Mouse (Mus musculus) MEL (cell line): ENCODE data around the gene Gm10234. TPM values are rescaled to one million over a fixed set of nuclear protein-coding genes. Genes with fewer than 3 reads are reported as not detected.

ENCODE experiments used
- DNase-seq: peaks from one replicate; pipeline ENCODE4 v3.0.0; 2011; ENCODE audit warnings: low read depth, low spot score
- H3K27ac ChIP-seq: 2 replicates; pipeline ENCODE4 v1.5.1; 2012; ENCODE audit warnings: low read depth, mild to moderate bottlenecking, control low read depth, low read length, moderate library complexity; ENCODE audit not compliant: control insufficient read depth
- H3K27me3 ChIP-seq, 2 experiments: fragments of 150-350 bp in 1 of 2; sonication (generic) in 1 of 2; 2 replicates each; pipeline ENCODE4 v1.6.1; 2012; ENCODE audit warnings: low read length in 2 of 2, mild to moderate bottlenecking in 2 of 2, improper control_type of control experiment in 1 of 2, moderate library complexity in 1 of 2; ENCODE audit not compliant: insufficient read depth in 2 of 2, control insufficient read depth in 1 of 2
- H3K36me3 ChIP-seq, 2 experiments: 2 replicates each; pipeline ENCODE4 v1.6.1; 2012 to 2014; ENCODE audit warnings: low read length in 2 of 2, improper control_type of control experiment in 1 of 2, inconsistent platforms in 1 of 2, mild to moderate bottlenecking in 1 of 2; ENCODE audit not compliant: insufficient read depth in 2 of 2, control insufficient read depth in 1 of 2
- H3K4me1 ChIP-seq, 2 experiments: fragments of 150-350 bp in 1 of 2; sonication (generic) in 1 of 2; 2 replicates each; pipeline ENCODE4 v1.6.1; 2012; ENCODE audit warnings: low read length in 2 of 2, improper control_type of control experiment in 1 of 2, mild to moderate bottlenecking in 1 of 2; ENCODE audit not compliant: insufficient read depth in 2 of 2, control insufficient read depth in 1 of 2
- H3K4me3 ChIP-seq, 2 experiments: fragments of 150-350 bp in 1 of 2; sonication (generic) in 1 of 2; 2 replicates each; pipeline ENCODE4 v1.5.1; 2012; ENCODE audit warnings: low read depth in 2 of 2, low read length in 2 of 2, mild to moderate bottlenecking in 2 of 2, moderate library complexity in 2 of 2, control low read depth in 1 of 2, improper control_type of control experiment in 1 of 2; ENCODE audit not compliant: control insufficient read depth in 1 of 2, insufficient read depth in 1 of 2
- H3K79me2 ChIP-seq: 2 replicates; pipeline ENCODE4 v1.6.1; 2012; ENCODE audit warnings: mild to moderate bottlenecking, low read length, moderate library complexity; ENCODE audit not compliant: control insufficient read depth, poor library complexity, insufficient read depth
- H3K9ac ChIP-seq: 2 replicates; pipeline ENCODE4 v1.6.1; 2012; ENCODE audit warnings: low read depth, mild to moderate bottlenecking, control low read depth, low read length, moderate library complexity; ENCODE audit not compliant: control insufficient read depth, poor library complexity, severe bottlenecking
- H3K9me3 ChIP-seq: fragments of 150-350 bp; sonication (generic); replicated peaks from 2 replicates; pipeline ENCODE4 v1.6.1; 2012; ENCODE audit warnings: mild to moderate bottlenecking, low read length, improper control_type of control experiment, moderate library complexity; ENCODE audit not compliant: insufficient read depth
- CHD2 ChIP-seq: IDR thresholded peaks from 2 replicates; pipeline ENCODE4 v1.6.1; 2011; ENCODE audit warnings: low read length, improper control_type of control experiment
- CTCF ChIP-seq, 3 experiments: IDR thresholded peaks in 2 of 3; conservative IDR thresholded peaks in 1 of 3; 2 replicates each; pipeline ENCODE4 v1.5.1; 2011 to 2012; ENCODE audit warnings: low read length in 3 of 3, low read depth in 2 of 3, mild to moderate bottlenecking in 2 of 3, improper control_type of control experiment in 1 of 3, inconsistent platforms in 1 of 3, mixed read lengths in 1 of 3, moderate library complexity in 1 of 3; ENCODE audit not compliant: control insufficient read depth in 1 of 3, insufficient read depth in 1 of 3, poor library complexity in 1 of 3, severe bottlenecking in 1 of 3
- EP300 ChIP-seq, 2 experiments: IDR thresholded peaks; 2 replicates each; pipeline ENCODE4 v1.6.1; 2011; ENCODE audit warnings: improper control_type of control experiment in 2 of 2, low read length in 2 of 2, low read depth in 1 of 2, mild to moderate bottlenecking in 1 of 2
- ETS1 ChIP-seq: IDR thresholded peaks from 2 replicates; pipeline ENCODE4 v1.6.1; 2012; ENCODE audit warnings: low read depth, mild to moderate bottlenecking, inconsistent platforms, low read length, improper control_type of control experiment, moderate library complexity
- GATA1 ChIP-seq: IDR thresholded peaks from 2 replicates; pipeline ENCODE4 v1.6.1; 2011; ENCODE audit warnings: low read depth, low read length, improper control_type of control experiment
- HCFC1 ChIP-seq: IDR thresholded peaks from 2 replicates; pipeline ENCODE4 v1.6.1; 2012; ENCODE audit warnings: low read depth, mild to moderate bottlenecking, inconsistent platforms, low read length, improper control_type of control experiment, moderate library complexity
- KAT2A ChIP-seq: conservative IDR thresholded peaks from 2 replicates; pipeline ENCODE4 v1.6.1; 2012; ENCODE audit warnings: low read depth, low read length, improper control_type of control experiment, inconsistent platforms
- MAFK ChIP-seq: IDR thresholded peaks from 2 replicates; pipeline ENCODE4 v1.6.1; 2011; ENCODE audit warnings: low read depth, mild to moderate bottlenecking, low read length, improper control_type of control experiment, borderline replicate concordance
- MXI1 ChIP-seq: IDR thresholded peaks from 2 replicates; pipeline ENCODE4 v1.6.1; 2011; ENCODE audit warnings: mild to moderate bottlenecking, low read depth, low read length, improper control_type of control experiment
- MYB ChIP-seq: IDR thresholded peaks from 2 replicates; pipeline ENCODE4 v1.6.1; 2011; ENCODE audit warnings: mild to moderate bottlenecking, low read depth, low read length, improper control_type of control experiment
- NELFE ChIP-seq: IDR thresholded peaks from 2 replicates; pipeline ENCODE4 v1.6.1; 2011; ENCODE audit warnings: low read depth, low read length, improper control_type of control experiment
- NRF1 ChIP-seq: IDR thresholded peaks from 2 replicates; pipeline ENCODE4 v1.6.1; 2014; ENCODE audit warnings: low read depth, mild to moderate bottlenecking, inconsistent platforms, low read length, improper control_type of control experiment, moderate library complexity; ENCODE audit not compliant: poor library complexity, insufficient read depth, severe bottlenecking
- POLR2A ChIP-seq, 2 experiments: IDR thresholded peaks; 2 replicates each; pipeline ENCODE4 v1.6.1; 2011 to 2012; ENCODE audit warnings: low read length in 2 of 2, mild to moderate bottlenecking in 2 of 2, control low read depth in 1 of 2, improper control_type of control experiment in 1 of 2, low read depth in 1 of 2, moderate library complexity in 1 of 2; ENCODE audit not compliant: control insufficient read depth in 1 of 2, insufficient read depth in 1 of 2, poor library complexity in 1 of 2
- POLR2AphosphoS2 ChIP-seq: IDR thresholded peaks from 2 replicates; pipeline ENCODE4 v1.6.1; 2011; ENCODE audit warnings: low read length, improper control_type of control experiment
- POLR2AphosphoS5 ChIP-seq: IDR thresholded peaks from 2 replicates; pipeline ENCODE4 v1.6.1; 2012; ENCODE audit warnings: low read depth, borderline replicate concordance, mild to moderate bottlenecking, inconsistent platforms, low read length, moderate library complexity, mixed read lengths
- RAD21 ChIP-seq: IDR thresholded peaks from 2 replicates; pipeline ENCODE4 v1.6.1; 2011; ENCODE audit warnings: mild to moderate bottlenecking, low read depth, low read length, improper control_type of control experiment
- SIN3A ChIP-seq: IDR thresholded peaks from 2 replicates; pipeline ENCODE4 v1.6.1; 2012; ENCODE audit warnings: low read length, improper control_type of control experiment, inconsistent platforms
- SMC3 ChIP-seq: IDR thresholded peaks from 2 replicates; pipeline ENCODE4 v1.6.1; 2011; ENCODE audit warnings: low read depth, low read length, improper control_type of control experiment
- TAL1 ChIP-seq: IDR thresholded peaks from 2 replicates; pipeline ENCODE4 v1.6.1; 2012; ENCODE audit warnings: mild to moderate bottlenecking, inconsistent platforms, low read length, moderate library complexity, mixed read lengths
- TBP ChIP-seq: IDR thresholded peaks from 2 replicates; pipeline ENCODE4 v1.8.0; 2011; ENCODE audit warnings: low read depth, low read length, improper control_type of control experiment
- UBTF ChIP-seq: IDR thresholded peaks from 2 replicates; pipeline ENCODE4 v1.6.1; 2012; ENCODE audit warnings: low read depth, mild to moderate bottlenecking, inconsistent platforms, low read length, improper control_type of control experiment, moderate library complexity, borderline replicate concordance; ENCODE audit not compliant: insufficient read depth
- USF1 ChIP-seq: IDR thresholded peaks from 2 replicates; pipeline ENCODE4 v1.6.1; 2014; ENCODE audit warnings: low read depth, mild to moderate bottlenecking, inconsistent platforms, low read length, improper control_type of control experiment, moderate library complexity
- polyA plus RNA-seq, 2 experiments: library from polyadenylated mRNA; stranded (reverse) in 1 of 2; unstranded in 1 of 2; fragments of >175 nt in 1 of 2; fragments of >200 nt in 1 of 2; gene quantifications; 2 replicates each; pipeline versions ENCODE4 v1.2.1 to v1.2.4; 2012; ENCODE audit warnings: low replicate concordance in 2 of 2, low read depth in 1 of 2; ENCODE audit not compliant: insufficient read length in 2 of 2, insufficient read depth in 1 of 2, missing spikeins in 1 of 2
- total RNA-seq: library from RNA; depleted of rRNA; stranded (reverse); fragments of 300-350 nt; gene quantifications from 2 replicates; pipeline ENCODE4 v1.2.3, GENCODE M21; 2012; rRNA removed

Gene Gm10234
- total RNA-seq = not detected in 2 replicates
- polyA plus RNA-seq = not detected

- Histone ChIP-seq H3K4me1 (no peaks in the 10 kb centered on the region), H3K36me3 (no peaks in the 10 kb centered on the region), H3K79me2 (no peaks in the 10 kb centered on the region)
- no peak for DNase-seq
- TF ChIP-seq EP300 (IDR thresholded peaks at IDR 0.05; ENCODE audit: low read depth in 1 of 2, low read length in 2 of 2) (no peak), MYB (no peak), SMC3 (no peak), TAL1 (no peak), ETS1 (no peak), HCFC1 (no peak), GATA1 (no peak), POLR2AphosphoS5 (no peak), NRF1 (no peak)
- TF ChIP-seq, all 39 proteins: peak for 0
- no peaks in the 10 kb centered on the region for H3K9me3 ChIP-seq
- H3K27me3 ChIP-seq = no peaks in the 10 kb centered on the region
- no peak within 1 kb of the TSS for H3K27ac ChIP-seq
- no peak within 1 kb of the TSS for H3K9ac ChIP-seq
- H3K4me3 ChIP-seq = no peak within 1 kb of the TSS
Observed at GRCm38 (mm10) chr6:95321812-95322211, at the start of gene Gm10234. Gene Gm10234 (plus strand): TSS chr6:95322112.

- H3K9me3 ChIP-seq = no peaks in the 10 kb centered on the region
Observed at GRCm38 (mm10) chr6:95277633-95278032, 44.3 kb upstream of the Gm10234 start.

GRCm38 (mm10) chr6:95296025-95296424, 25.9 kb upstream of the Gm10234 start:
- DNase-seq = no peak
- no peaks in the 10 kb centered on the region for H3K79me2 ChIP-seq
- no peak overlapping the region for H3K9ac ChIP-seq
- no peaks in the 10 kb centered on the region for H3K36me3 ChIP-seq
- H3K9me3 ChIP-seq = no peaks in the 10 kb centered on the region
- no peak overlapping the region for H3K27ac ChIP-seq
- H3K4me1 ChIP-seq = no peaks in the 10 kb centered on the region
- H3K4me3 ChIP-seq = no peak overlapping the region
- TF ChIP-seq MAFK (peak; percentile 65; the same call in 1 of the 2 replicates), MXI1 (no peak), NELFE (no peak), UBTF (no peak), MYB (no peak), NRF1 (no peak)
- no peaks in the 10 kb centered on the region for H3K27me3 ChIP-seq

More at GRCm38 (mm10) chr6:95277633-95278032, 44.3 kb upstream of the Gm10234 start:
- TF ChIP-seq MXI1 (no peak), MYB (no peak), TBP (no peak), CTCF (IDR thresholded peaks at IDR 0.05 in 2 of 3, conservative IDR thresholded peaks at IDR 0.05 in 1 of 3; ENCODE audit: control insufficient read depth in 1 of 3, insufficient read depth in 1 of 3, low read depth in 2 of 3, low read length in 3 of 3, poor library complexity in 1 of 3, severe bottlenecking in 1 of 3) (no peak), CHD2 (no peak), ETS1 (no peak), SIN3A (no peak), POLR2AphosphoS2 (no peak), TAL1 (no peak), KAT2A (no peak), POLR2A (IDR thresholded peaks at IDR 0.05; ENCODE audit: control insufficient read depth in 1 of 2, insufficient read depth in 1 of 2, low read depth in 1 of 2, low read length in 2 of 2, poor library complexity in 1 of 2) (no peak), SMC3 (no peak), GATA1 (no peak), USF1 (no peak), RAD21 (no peak)
- no peaks in the 10 kb centered on the region for H3K4me1 ChIP-seq
- no peaks in the 10 kb centered on the region for H3K36me3 ChIP-seq
- no peak overlapping the region for H3K4me3 ChIP-seq
- H3K27me3 ChIP-seq = no peaks in the 10 kb centered on the region
- no peak overlapping the region for H3K27ac ChIP-seq
- no peaks in the 10 kb centered on the region for H3K79me2 ChIP-seq
- H3K9ac ChIP-seq = no peak overlapping the region
- no peak for DNase-seq
